Mouse (Mus musculus) spleen, adult 2 months (tissue): ENCODE data around the gene Slc26a9.

Source experiments
- CTCF ChIP-seq: fragments of 200-500 bp; IDR thresholded peaks from 2 replicates; pipeline ENCODE4 v1.5.1; 2011; ENCODE audit warnings: mild to moderate bottlenecking, inconsistent platforms; ENCODE audit not compliant: insufficient read depth, insufficient read length, insufficient replicate concordance; ENCODE audit errors: extremely low read depth
- POLR2A ChIP-seq: fragments of 200-500 bp; IDR thresholded peaks from 2 replicates; pipeline ENCODE4 v1.6.1; 2011; ENCODE audit warnings: low read depth, low read length, inconsistent platforms

- no peak for TF ChIP-seq POLR2A
- TF ChIP-seq CTCF, result no peak
Measured at GRCm38 (mm10) chr1:131804166-131804565, 60.3 kb downstream of the Slc26a9 start.
